Mouse (Mus musculus): ENCODE data around the gene Clmp. TPM values are rescaled to one million over a fixed set of nuclear protein-coding genes. Genes with fewer than 3 reads are reported as not detected.

Gene Clmp
- polyA plus RNA-seq, 1 experiment from 2014 or later = 45.8 TPM

- peaks cover 6% of the 10 kb centered on the region for H3K4me1 ChIP-seq (replicated peaks)
- no peaks in the 10 kb centered on the region for H3K27me3 ChIP-seq
- H3K4me2 ChIP-seq (replicated peaks) = no peak overlapping the region
- H3K36me3 ChIP-seq = peaks cover 11% of the 10 kb centered on the region; the same call in 1 of the 2 replicates
- no peak for ATAC-seq
- 89% methylated on average over 7 of the region's 7 CpGs for WGBS
- no peaks in the 10 kb centered on the region for H3K9me3 ChIP-seq
- no peak overlapping the region for H3K9ac ChIP-seq (replicated peaks)
- H3K4me3 ChIP-seq (replicated peaks) = no peak overlapping the region
- no peak overlapping the region for H3K27ac ChIP-seq
Observed at GRCm38 (mm10) chr9:40814060-40814459, 128.3 kb downstream of the Clmp start.

DNA sequence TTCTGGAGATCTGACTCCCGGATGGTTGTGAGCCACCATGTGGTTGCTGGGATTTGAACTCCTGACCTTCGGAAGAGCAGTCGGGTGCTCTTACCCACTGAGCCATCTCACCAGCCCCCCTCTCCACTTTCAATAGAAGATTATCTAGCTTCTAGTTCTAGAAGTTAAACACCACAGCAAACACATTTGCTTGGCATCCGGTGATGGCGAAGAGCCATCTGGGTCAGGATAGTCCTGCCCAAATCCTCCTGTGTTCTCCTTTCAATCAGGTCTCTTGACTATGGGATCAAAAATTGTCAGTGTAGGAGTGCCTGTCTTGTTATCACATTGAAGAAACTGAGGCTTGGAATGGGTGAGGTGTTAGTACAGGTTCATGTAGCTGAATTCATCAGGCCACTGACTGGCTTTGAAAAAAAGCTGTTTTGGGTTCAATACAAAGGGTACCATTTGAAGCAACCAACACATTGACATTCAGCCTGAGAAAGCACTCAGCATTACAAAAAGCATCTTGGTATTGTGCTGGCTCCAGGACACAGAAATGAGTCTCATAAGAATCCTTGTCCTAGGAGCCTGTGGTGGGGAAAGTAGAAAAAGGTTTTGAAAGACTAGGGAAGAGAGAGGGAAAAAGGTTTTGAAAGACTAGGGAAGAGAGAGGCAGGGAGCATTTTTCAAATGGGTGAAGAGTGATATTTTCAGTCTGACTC lies 131.7 kb downstream of the Clmp start:
- Histone ChIP-seq H3K4me1 (replicated peaks) (peaks cover 13% of the 10 kb centered on the region), H3K27me3 (no peaks in the 10 kb centered on the region), H3K27ac (no peak overlapping the region), H3K4me3 (replicated peaks) (no peak overlapping the region), H3K4me2 (replicated peaks) (no peak overlapping the region), H3K36me3 (peaks cover 3% of the 10 kb centered on the region; the same call in 1 of the 2 replicates), H3K9me3 (no peaks in the 10 kb centered on the region), H3K9ac (replicated peaks) (no peak overlapping the region)
- 86% methylated on average over 5 of the region's 5 CpGs for WGBS
- no peak for ATAC-seq

DNA sequence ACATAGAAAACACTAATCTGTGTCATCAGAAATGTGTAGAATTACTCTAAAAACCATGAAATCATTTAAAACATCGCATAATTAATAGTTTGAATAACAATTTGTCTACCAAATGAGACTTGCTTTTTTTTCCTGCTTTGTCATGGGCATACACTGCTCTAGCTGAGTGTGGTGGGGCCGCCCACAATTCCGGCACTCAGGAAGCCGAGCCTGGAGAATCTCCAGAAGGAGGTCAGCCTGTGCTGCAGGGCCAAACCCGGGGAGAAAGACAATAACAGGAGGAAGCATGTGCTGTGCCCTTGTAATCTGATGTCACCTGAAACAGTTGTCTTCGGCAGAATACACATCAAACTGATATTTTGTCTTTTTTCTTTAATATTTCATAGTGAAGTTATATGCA lies 139.8 kb downstream of the Clmp start:
- peaks cover 18% of the 10 kb centered on the region for H3K4me1 ChIP-seq (replicated peaks)

DNA sequence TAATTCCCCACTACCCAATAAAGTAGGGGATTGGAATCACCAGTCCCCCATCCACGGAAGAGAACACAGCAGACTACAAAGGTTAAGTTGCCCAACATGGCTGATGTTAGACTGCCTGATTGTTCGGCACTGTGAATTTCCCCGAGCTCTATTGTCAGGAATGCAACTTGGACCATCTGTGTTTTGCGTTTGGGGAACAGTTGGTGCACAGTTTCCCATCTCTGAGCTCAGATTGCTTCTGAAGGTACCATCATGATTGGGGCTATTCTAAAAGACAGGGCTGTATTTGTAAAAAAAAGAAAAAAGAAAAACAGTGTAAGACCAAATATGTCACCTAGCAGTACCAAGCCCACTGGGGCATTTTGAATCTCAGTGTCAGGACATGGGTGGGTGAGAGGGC lies 141.6 kb downstream of the Clmp start:
- H3K4me1 ChIP-seq (replicated peaks) = peaks cover 5% of the 10 kb centered on the region
- H3K9me3 ChIP-seq = no peaks in the 10 kb centered on the region
- no peak for ATAC-seq
- H3K9ac ChIP-seq (replicated peaks) = no peak overlapping the region
- H3K36me3 ChIP-seq = no peaks in the 10 kb centered on the region
- H3K4me2 ChIP-seq (replicated peaks) = no peak overlapping the region
- WGBS = 89% methylated on average over 4 of the region's 4 CpGs
- H3K4me3 ChIP-seq (replicated peaks) = no peak overlapping the region
- H3K27me3 ChIP-seq = peaks cover 4% of the 10 kb centered on the region; the same call in 1 of the 2 replicates
- no peak overlapping the region for H3K27ac ChIP-seq

More for the DNA sequence above, 139.8 kb downstream of the Clmp start:
- Histone ChIP-seq H3K4me2 (replicated peaks) (no peak overlapping the region), H3K27me3 (peaks cover 4% of the 10 kb centered on the region; the same call in 1 of the 2 replicates), H3K27ac (no peak overlapping the region), H3K36me3 (no peaks in the 10 kb centered on the region), H3K4me3 (replicated peaks) (no peak overlapping the region), H3K9ac (replicated peaks) (no peak overlapping the region), H3K9me3 (no peaks in the 10 kb centered on the region)
- no peak for ATAC-seq
- 53% methylated on average over 6 of the region's 6 CpGs for WGBS

DNA sequence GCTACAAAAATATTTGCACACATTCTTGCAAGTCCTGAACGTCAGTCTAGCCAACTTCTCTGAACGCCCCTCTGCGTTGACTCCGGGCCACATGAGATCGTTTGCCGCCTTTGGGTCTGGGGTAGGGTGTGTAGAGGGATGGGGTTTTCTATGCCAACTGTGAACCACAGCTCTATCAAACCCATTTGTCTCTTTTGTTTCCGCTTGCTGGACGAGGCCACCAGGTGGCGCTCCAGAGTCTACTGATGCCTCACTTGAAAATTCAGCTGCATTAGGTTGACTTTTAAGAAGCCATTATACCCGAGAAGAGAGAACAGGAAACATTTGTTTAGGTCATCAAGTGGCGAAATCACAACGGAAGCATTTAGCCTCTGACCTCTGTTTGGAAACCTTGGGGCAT lies 148.8 kb downstream of the Clmp start:
- Histone ChIP-seq H3K36me3 (no peaks in the 10 kb centered on the region), H3K27me3 (peaks cover 8% of the 10 kb centered on the region; the same call in 1 of the 2 replicates), H3K9ac (replicated peaks) (no peak overlapping the region), H3K4me2 (replicated peaks) (no peak overlapping the region), H3K9me3 (no peaks in the 10 kb centered on the region), H3K4me1 (replicated peaks) (no peaks in the 10 kb centered on the region), H3K27ac (no peak overlapping the region), H3K4me3 (replicated peaks) (no peak overlapping the region)
- ATAC-seq = peak; percentile 67; the same call in 1 of the 2 replicates
- WGBS = 6% methylated on average over 12 of the region's 12 CpGs

Other genes with a start within 250 kb of the Clmp start
- gene Gramd1b, start 154.6 kb upstream of the Clmp start, polyA plus RNA-seq (2015; fragmentation: Nextera tagmentation; extraction: Ambion mirVana) = 8.1 and 8.2 TPM in 2 replicates
- not detected in 2 replicates for gene Gm21915, start 15.3 kb upstream of the Clmp start, polyA plus RNA-seq (2015; fragmentation: Nextera tagmentation; extraction: Ambion mirVana)
- 2,863 and 3,076 TPM in 2 replicates for gene Hspa8, start 115.0 kb downstream of the Clmp start, polyA plus RNA-seq (2015; fragmentation: Nextera tagmentation; extraction: Ambion mirVana)
- gene Bsx, start 188.2 kb downstream of the Clmp start, polyA plus RNA-seq (2015; fragmentation: Nextera tagmentation; extraction: Ambion mirVana) = 2.7 and 4.1 TPM in 2 replicates

Data from midbrain, embryonic 13.5 days (tissue).